Mouse (Mus musculus) erythroid progenitor cell, adult 5-6 weeks (primary cell): ENCODE data around the gene Rpl12. TPM values are rescaled to one million over a fixed set of nuclear protein-coding genes. Genes with fewer than 3 reads are reported as not detected.

Experiments used
- ATAC-seq: replicated peaks from 2 replicates; pipeline ENCODE4 v1.8.0; 2016; ENCODE audit warnings: moderate number of reproducible peaks, mild to moderate bottlenecking, moderate TSS enrichment, inconsistent platforms; ENCODE audit not compliant: poor library complexity, low FRiP score, severe bottlenecking
- total RNA-seq, 2 experiments: library from RNA; stranded (forward) in 1 of 2; stranded (reverse) in 1 of 2; fragments of 150-400 nt in 1 of 2; fragments of 186-747, 209-891 nt in 1 of 2; gene quantifications; 2 replicates each; pipeline versions ENCODE4 v1.2.3 to v1.2.4; 2015 to 2017; ENCODE audit warnings: low replicate concordance in 2 of 2

Rpl12 gene
- total RNA-seq, 2 experiments from 2014 or later: 285 to 414 TPM

DNA sequence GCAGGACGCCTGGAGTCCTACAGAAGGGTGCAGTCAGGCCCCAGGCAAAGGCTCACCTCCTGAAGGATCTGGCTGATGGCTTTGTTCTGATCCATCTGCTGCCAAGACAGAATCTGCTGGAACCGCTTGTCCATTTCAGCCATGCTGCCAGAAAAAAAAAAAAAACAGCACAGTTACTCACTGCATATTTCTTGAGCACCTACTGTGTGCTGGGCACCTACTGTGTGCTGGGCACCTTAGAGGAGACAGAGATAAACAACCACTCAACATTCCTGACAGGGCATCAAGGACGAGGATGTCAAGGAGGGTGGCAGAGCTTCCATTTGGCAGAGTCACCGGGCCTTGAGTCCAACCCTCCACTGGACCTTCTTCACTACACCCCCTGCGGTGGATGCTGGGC is 22.6 kb upstream of the Rpl12 start:
- ATAC-seq: no peak

DNA sequence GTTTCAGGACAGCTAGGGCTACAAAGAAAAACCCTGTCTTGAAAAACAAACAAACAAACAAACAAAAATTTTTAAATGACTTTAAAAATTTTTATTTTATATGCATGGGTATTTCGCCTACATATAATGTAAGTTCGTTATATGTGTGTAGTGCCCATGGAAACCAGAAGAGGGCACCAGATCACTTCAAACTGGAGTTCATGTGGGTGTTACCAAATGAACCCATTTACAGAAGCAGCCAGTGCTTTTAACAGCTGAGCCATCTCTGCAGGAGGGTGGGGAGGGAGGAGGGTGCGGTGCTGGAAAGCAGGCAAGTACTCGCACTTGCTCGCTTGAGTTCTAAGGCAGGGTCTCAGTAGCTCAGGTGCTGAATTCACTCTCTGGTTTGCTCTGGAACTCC is 21.9 kb upstream of the Rpl12 start:
- peak; percentile 57; the same call in 1 of the 2 replicates for ATAC-seq

- no peak for ATAC-seq
Measured at GRCm38 (mm10) chr2:32940483-32940882, 20.9 kb upstream of the Rpl12 start.

DNA sequence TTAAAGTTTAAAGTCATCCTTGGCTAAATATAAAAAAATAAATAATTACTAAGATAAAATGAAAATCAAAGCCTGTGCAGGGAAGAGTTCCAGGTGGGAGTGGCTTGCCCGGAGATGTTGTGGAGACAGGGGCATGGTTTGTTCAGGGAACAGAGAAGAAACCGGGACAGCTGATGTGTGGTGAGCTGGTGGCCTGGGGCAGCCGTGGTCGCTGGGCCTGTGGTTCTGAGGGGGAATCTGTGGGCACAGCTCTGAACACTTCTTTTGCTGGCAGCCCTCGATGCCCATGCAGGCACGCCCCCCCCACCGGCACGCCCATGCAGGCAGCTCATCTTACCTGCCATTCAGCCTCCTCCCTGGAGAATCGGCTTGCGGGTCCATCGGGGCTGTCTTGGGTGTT is 13.9 kb upstream of the Rpl12 start:
- no peak for ATAC-seq

DNA sequence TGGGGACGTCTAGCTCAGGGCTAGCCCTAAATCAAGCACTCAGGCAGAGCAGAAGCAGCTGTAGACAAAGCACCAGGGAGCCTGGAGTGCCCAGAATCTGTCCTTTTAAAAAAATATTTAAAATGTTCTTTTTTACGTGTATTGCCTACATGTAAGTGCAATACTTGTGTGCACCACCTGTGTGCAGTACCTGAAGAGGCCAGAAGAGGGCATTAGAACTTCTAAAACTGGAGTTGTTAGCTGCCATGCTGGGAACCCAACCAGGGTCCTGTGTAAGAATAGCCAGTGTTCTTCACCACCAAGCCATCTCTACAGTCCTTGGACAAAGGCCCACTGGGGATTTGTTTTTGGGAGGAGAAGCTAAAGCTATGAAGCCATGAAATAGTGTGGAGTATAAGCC is 6.8 kb upstream of the Rpl12 start:
- ATAC-seq: no peak

- no peak for ATAC-seq
Measured at GRCm38 (mm10) chr2:32957344-32957743, 4.0 kb upstream of the Rpl12 start.

DNA sequence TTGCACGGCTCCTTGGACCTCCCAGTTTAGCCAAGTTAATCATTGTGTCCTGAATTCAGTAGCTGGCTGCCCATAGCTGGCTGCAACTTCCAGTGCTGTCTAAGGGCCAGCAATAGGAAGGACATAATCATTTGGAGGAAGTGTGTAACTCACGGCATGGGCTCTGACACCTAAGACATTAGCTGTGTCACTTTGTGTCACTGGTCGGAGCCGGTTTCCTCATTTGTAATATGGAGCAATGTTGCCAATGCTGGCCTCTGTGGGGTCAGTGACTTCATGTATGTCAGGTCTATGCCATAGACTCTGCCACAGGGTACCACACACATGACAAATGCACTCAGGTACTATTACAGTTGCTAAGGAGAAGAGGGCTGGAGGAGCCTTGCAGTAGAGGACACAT is 1.1 kb upstream of the Rpl12 start:
- ATAC-seq: no peak

GRCm38 (mm10) chr2:32962062-32962874 is 909 bp downstream of the Rpl12 start:
- no peak for ATAC-seq

GRCm38 (mm10) chr2:32962875-32963220 is 1.5 kb downstream of the Rpl12 start:
- ATAC-seq: no peak

DNA sequence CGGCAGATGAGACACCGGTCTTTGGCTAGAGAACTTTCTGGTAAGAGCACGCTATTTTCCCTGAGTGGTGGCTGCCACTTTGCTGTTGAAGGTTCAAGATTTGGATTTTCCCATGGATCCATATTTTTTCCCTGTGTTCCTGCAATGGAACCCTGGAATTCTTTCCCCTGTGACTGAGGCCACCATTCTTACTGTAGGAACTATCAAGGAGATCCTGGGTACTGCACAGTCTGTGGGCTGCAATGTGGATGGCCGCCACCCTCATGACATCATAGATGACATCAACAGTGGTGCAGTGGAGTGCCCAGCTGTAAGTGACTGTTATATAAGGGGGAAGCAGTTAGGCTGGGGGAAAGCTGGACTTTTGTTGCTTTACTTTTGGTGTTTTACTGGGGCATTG is 2.2 kb downstream of the Rpl12 start:
- ATAC-seq: no peak

GRCm38 (mm10) chr2:32963981-32964380 is 2.6 kb downstream of the Rpl12 start:
- ATAC-seq: no peak

DNA sequence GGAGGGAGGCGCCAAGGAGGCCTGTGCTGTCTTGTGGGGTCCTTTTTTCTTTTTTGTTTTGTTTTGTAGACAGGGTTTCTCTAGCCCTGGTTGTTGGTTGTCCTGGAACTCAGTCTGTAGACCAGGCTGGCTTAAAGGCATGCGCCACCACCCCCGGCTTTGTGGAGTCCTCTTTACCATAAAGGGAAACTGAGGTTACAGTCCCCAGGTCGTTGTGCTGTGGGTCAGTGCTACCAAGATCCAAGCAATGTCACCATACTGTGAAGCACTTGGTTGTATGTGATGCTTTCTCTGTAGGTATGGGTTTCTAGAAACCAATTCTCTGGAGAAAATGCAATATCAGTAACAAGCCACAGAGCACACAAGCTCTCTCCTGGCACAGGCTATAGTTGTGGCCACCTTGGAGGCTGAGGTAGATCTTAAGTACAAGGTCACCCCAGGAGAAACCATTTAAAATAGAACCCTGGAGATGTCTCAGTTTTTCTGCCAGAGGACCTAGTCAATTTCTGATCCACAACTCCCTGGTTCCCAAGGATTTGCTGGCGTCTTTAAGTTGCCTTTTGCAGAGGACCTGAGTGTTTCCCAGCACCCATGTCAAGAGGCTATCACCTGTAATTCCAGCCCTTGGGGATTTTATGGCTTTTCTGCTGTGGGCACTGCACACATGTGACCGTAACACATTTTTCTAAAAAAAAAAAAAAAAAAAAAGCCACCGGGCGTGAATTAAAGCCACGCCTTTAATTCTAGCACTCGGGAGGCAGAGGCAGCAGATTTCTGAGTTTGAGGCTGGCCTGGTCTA is 3.5 kb downstream of the Rpl12 start:
- no peak for ATAC-seq

- no peak for ATAC-seq
Measured at GRCm38 (mm10) chr2:32965511-32966183, 4.3 kb downstream of the Rpl12 start.

GRCm38 (mm10) chr2:32966184-32966688 is 4.9 kb downstream of the Rpl12 start:
- no peak for ATAC-seq

GRCm38 (mm10) chr2:32966689-32967631 is 5.6 kb downstream of the Rpl12 start:
- peak; percentile 82 for ATAC-seq

DNA sequence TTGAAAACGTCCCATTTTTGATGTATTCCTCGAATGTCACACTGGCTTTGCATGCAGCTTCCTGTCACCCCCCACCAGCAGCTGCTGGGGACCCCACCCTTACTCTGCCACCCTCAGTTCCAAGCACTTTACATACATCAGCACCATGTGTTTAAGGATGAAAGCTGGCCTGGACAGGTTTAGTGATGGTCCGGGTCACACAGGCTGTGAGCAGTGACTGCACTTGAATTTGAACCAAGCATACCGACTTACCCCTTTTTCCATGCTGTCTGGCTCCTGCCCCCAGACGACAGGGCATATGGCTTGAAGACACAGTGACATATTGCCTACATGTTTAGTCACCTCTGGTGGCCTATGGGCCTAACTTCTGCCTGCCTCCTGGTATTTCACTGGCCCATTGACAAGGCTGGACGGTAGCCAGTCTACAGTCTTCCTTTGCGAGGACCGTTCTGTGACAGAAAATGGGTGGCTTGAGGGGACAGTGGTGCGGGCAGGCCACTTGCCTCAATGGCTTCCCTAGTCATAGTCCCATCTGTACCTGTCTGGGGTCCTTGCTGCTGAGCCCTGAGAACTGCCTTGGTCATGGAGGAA is 6.8 kb downstream of the Rpl12 start:
- no peak for ATAC-seq

DNA sequence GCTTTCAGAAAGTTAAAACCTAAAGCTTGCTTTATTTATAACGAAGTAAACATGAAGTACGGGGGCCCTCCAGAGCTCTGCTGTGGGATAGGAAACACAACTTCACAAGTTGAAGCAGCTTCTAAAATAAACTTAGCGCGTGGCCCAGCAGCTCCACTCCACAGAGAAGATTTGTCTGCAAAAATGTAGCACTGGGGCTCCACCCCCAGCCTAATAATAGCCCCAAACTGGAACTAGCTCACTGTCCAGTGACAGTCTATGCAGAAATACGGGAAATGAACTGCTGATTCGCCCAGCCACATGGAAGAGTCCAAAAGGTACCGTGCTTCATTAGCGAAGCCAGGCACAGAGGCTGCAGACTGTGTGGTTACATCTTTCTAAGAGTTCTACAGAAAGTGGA is 8.0 kb downstream of the Rpl12 start:
- ATAC-seq: no peak

DNA sequence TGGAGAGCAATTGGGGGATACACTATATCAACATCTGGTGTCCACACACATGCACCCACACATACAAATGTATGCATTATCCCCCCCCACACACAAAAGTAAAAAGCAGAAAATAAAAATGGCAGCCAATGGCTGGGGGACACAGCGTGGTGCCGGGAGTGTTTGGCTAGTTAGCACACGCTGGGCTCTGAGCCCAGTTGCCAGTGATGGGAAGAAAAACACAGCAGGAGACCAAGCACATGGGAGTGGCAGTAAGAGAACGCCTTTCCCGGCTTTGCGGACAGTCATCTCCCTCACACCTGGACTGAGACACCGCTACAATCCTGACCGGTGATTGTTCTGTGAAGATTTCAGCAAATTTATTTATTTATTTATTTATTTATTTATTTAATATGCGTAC is 9.9 kb downstream of the Rpl12 start:
- ATAC-seq: no peak

DNA sequence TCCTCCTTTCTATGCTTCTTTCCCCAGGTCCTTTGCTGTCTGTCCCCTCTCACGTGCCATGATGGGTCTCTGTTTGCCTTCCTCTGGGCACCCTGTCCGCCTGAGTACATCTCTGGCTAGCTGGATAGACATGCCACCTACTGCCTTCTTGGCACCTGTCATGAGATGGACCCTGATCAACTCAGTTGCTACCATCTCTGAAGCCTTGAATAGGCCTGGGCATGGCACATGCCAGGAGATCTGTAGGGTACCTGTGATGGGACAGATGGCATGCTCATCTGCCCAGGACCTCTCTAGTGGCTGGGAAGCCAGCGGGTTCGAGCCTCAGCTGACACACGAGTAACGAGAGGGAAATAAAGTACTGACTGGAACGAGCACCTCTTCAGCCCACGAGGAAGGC is 12.9 kb downstream of the Rpl12 start:
- ATAC-seq: no peak
